Mouse (Mus musculus): ENCODE measurements at regions not wholly inside any gene's neighbourhood (a gene's known extent, or its start where the extent isn't known, plus 50 kb on each side); places are given as distances from the start of the nearest gene placed in this dataset.

DNA sequence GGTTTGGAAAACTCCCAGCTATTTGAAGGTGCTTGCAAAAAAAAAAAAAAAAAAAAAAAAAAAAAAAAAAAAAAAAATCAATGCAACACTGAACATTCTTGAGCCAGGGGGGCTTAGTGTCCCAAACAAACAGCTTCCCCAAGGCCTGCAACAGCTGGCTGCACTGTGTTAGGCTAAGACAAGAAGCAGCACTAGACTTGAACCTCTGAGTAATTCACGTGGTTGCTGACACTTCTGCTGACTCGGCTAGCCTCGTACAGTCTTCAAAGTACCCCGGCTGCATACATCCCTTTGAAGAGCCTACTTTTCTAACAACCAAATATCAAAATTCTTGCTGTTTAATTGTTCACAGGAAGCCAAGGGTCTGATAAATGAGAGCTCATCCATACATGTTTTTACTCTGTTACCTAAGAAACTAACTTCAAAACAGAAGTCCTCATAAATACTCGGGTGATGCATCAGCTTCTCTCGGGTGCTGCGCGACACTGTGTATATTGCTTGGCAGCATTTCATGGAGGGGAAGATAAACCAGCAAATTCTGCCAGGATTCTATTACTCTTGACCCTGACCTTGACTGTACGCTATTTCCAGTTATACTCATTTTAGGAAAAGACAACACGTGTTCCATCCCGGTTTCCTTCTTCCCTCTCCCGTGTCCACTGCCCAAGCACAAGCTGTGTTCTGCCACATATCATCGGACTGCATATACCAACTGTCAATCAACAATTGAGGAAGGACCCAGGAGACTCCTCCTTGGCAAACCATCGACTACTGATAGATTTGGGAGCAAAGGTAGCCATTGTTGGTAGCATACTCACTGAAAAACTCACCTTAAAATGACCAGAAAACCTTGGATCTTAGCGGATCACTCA is 352.8 kb upstream of the Nt5c1b start:
- TF ChIP-seq CTCF (IDR thresholded peaks at IDR 0.05; ENCODE audit: insufficient read depth, low read depth, low read length), result no peak
- no peak for TF ChIP-seq POLR2A (IDR thresholded peaks at IDR 0.05; ENCODE audit: insufficient read depth, low read depth, low read length)

Data from olfactory bulb, adult 2 months (tissue).